Comparison of ENCODE assay signal across 17 mouse cellular contexts in genomic region chr1:136462443-136462842, GRCm38 (mm10). TPM values are rescaled to one million over a fixed set of nuclear protein-coding genes. Genes with fewer than 3 reads are reported as not detected.
DNase-seq lines count a peak whose midpoint lies in the region; ATAC-seq and TF ChIP-seq lines count a peak whose summit lies in the region.
"Had no signal": no experiment of that assay in that cellular context is flagged by ENCODE, and none has a peak within 500 bp of the region (broad histone marks: within the 10 kb centered on the region; RNA-seq: fewer than 3 reads in every experiment).

No protein-coding gene starts in this region.

- no peak for TF ChIP-seq POLR2A in liver, adult 2 months (IDR thresholded peaks at IDR 0.05; ENCODE audit: extremely low read depth, insufficient read depth, low read length)

- TF ChIP-seq EP300 in liver, postnatal 0 days (IDR thresholded peaks at IDR 0.05; ENCODE audit: low read depth) = no peak

- H3K27ac ChIP-seq in gastrocnemius, adult 2 months = no peak overlapping the region
- no peak overlapping the region for H3K27ac ChIP-seq in liver, adult 2 months (replicated peaks; ENCODE audit: insufficient read depth, low read depth, low read length)
- H3K27ac ChIP-seq in liver, postnatal 0 days (ENCODE audit: low read depth) = no peak overlapping the region
- H3K27ac ChIP-seq: forebrain, embryonic 15.5 days; heart, embryonic 15.5 days; hindbrain, embryonic 14.5 days; lung, embryonic 15.5 days had no signal

- H3K9ac ChIP-seq in liver, adult 2 months (ENCODE audit: low read depth, low read length) = no peak overlapping the region
- no peak overlapping the region for H3K9ac ChIP-seq in liver, postnatal 0 days (replicated peaks)
- H3K9ac ChIP-seq: forebrain, embryonic 15.5 days; heart, embryonic 15.5 days; hindbrain, embryonic 14.5 days; lung, embryonic 15.5 days had no signal

- H3K36me3 ChIP-seq in liver, adult 2 months (ENCODE audit: control insufficient read depth, insufficient read depth, low read length) = no peaks in the 10 kb centered on the region
- no peaks in the 10 kb centered on the region for H3K36me3 ChIP-seq in liver, postnatal 0 days (replicated peaks; ENCODE audit: insufficient read depth, low read length)
- H3K36me3 ChIP-seq: forebrain, embryonic 15.5 days; heart, embryonic 15.5 days; lung, embryonic 15.5 days had no signal

- 0 out of 2 replicates have a peak, but pooled peaks cover 2% of the 10 kb centered on the region for H3K4me1 ChIP-seq in liver, adult 2 months (ENCODE audit: control insufficient read depth, insufficient read depth, low read length)
- 0 out of 2 replicates have a peak, but pooled peaks cover 6% of the 10 kb centered on the region for H3K4me1 ChIP-seq in liver, postnatal 0 days (ENCODE audit: insufficient read depth)

- H3K79me2 ChIP-seq in liver, adult 2 months (ENCODE audit: control insufficient read depth, insufficient read depth, low read length) = no peaks in the 10 kb centered on the region

- TF ChIP-seq CTCF in gastrocnemius, adult 2 months (IDR thresholded peaks at IDR 0.05) = no peak
- TF ChIP-seq CTCF in liver, adult 2 months (IDR thresholded peaks at IDR 0.05; ENCODE audit: low read depth, low read length) = no peak
- no peak for TF ChIP-seq CTCF in liver, postnatal 0 days (IDR thresholded peaks at IDR 0.05; ENCODE audit: low read depth)

- no peaks in the 10 kb centered on the region for H3K9me3 ChIP-seq in liver, postnatal 0 days (ENCODE audit: low read length)
- H3K9me3 ChIP-seq: forebrain, embryonic 15.5 days; heart, embryonic 15.5 days; lung, embryonic 15.5 days had no signal

- no peaks in the 10 kb centered on the region for H3K27me3 ChIP-seq in liver, adult 2 months (ENCODE audit: control insufficient read depth, insufficient read depth, low read length)
- H3K27me3 ChIP-seq in liver, postnatal 0 days (ENCODE audit: insufficient read depth, low read length) = no peaks in the 10 kb centered on the region
- H3K27me3 ChIP-seq: forebrain, embryonic 15.5 days; heart, embryonic 15.5 days; lung, embryonic 15.5 days had no signal

- 31% methylated on average over 10 of the region's 10 CpGs for WGBS in liver, adult 2 months
- WGBS in liver, postnatal 0 days (ENCODE audit: insufficient replicate concordance) = 55% methylated on average over 10 of the region's 10 CpGs

- no peak overlapping the region for H3K4me3 ChIP-seq in gastrocnemius, adult 2 months
- no peak overlapping the region for H3K4me3 ChIP-seq in liver, adult 2 months (ENCODE audit: insufficient read depth, low read depth, low read length)
- no peak overlapping the region for H3K4me3 ChIP-seq in liver, postnatal 0 days (ENCODE audit: low read depth, low read length)
- H3K4me3 ChIP-seq: forebrain, embryonic 15.5 days; heart, embryonic 15.5 days; lung, embryonic 15.5 days had no signal

- H3K4me2 ChIP-seq in liver, postnatal 0 days (ENCODE audit: low read depth, low read length) = no peak overlapping the region
- H3K4me2 ChIP-seq: forebrain, embryonic 15.5 days; heart, embryonic 15.5 days; hindbrain, embryonic 14.5 days; lung, embryonic 15.5 days had no signal

- intact Hi-C loops in gastrocnemius, adult 2 months (cut with DNase I) = no loop called here

- ATAC-seq in liver, postnatal 0 days = no peak
- ATAC-seq: forebrain, embryonic 15.5 days had no signal

- DNase-seq in gastrocnemius, adult 2 months = peak; percentile 40
- DNase-seq in gastrocnemius, adult 8-10 months (ENCODE audit: low spot score in 2 of 2) = no peak
- DNase-seq in liver, adult 2 months (ENCODE audit: extremely low read depth, low read depth, low spot score) = peak; percentile 9
- DNase-seq in liver, postnatal 0 days = no peak
- peak; percentile 66 for DNase-seq in brain, adult 2 months (ENCODE audit: low read depth, low spot score)
- peak; percentile 58 for DNase-seq in telencephalon, adult 2 months (ENCODE audit: low read depth, low spot score)
- no peak for DNase-seq in cerebellum, postnatal 25 days
- DNase-seq: cerebellum, adult 11-12 months; kidney, adult 11 months; kidney, postnatal 36 days; liver; thymus, postnatal 4 days had no signal

RNA-seq across cellular contexts. Expression of gene Kif14, which starts 3.7 kb away (rescaled TPM):
- total RNA-seq in gastrocnemius, adult 2 months (2021) = under 1 TPM in 1 of 2 experiments, not detected in 1; 0.08 TPM
- under 1 TPM in 1 of 4 experiments, not detected in 3; 0.05 TPM for total RNA-seq in gastrocnemius, adult 8-10 months (2022)
- total RNA-seq in liver, adult 2 months (2014; rRNA removed) = 0.07 and 0.09 TPM in 2 replicates
- 0.02 TPM in 1 of 2 replicates, not detected in the other for polyA plus RNA-seq in liver, adult 2 months (2012; rRNA removed)
- 1.9 and 2.3 TPM in 2 replicates for polyA plus RNA-seq in liver, postnatal 0 days (2015; fragmentation: Nextera tagmentation; extraction: Ambion mirVana)
- total RNA-seq: monocyte, adult 5-6 weeks had no signal

RNA-seq across cellular contexts. Expression of gene Ddx59, which starts 47.4 kb away (rescaled TPM):
- 10 to 100 TPM; 19.3 to 19.6 TPM for total RNA-seq in gastrocnemius, adult 2 months (2021)
- total RNA-seq in gastrocnemius, adult 8-10 months (2022) = 10 to 100 TPM; 18.6 to 20.1 (median 19.5) TPM
- total RNA-seq in liver, adult 2 months (2014; rRNA removed) = 4.2 and 6.0 TPM in 2 replicates
- 1.7 and 2.2 TPM in 2 replicates for polyA plus RNA-seq in liver, adult 2 months (2012; rRNA removed)
- polyA plus RNA-seq in liver, postnatal 0 days (2015; fragmentation: Nextera tagmentation; extraction: Ambion mirVana) = 4.5 and 4.7 TPM in 2 replicates

Comparison
In these comparisons a context has a peak if more than half of its experiments do, and no peak if none do; other contexts are left out.
1. DNase-seq: peak in gastrocnemius, adult 2 months (single experiment), liver, adult 2 months (single experiment), brain, adult 2 months (single experiment) and telencephalon, adult 2 months (single experiment); none in gastrocnemius, adult 8-10 months (0 of 2), liver, postnatal 0 days (single experiment) and cerebellum, postnatal 25 days (0 of 2).